Mouse (Mus musculus): ENCODE data around the gene Fyn.
A peak's percentile ranks its signal among the peaks of the same experiment; 100 is the strongest.

The Fyn gene

DNA sequence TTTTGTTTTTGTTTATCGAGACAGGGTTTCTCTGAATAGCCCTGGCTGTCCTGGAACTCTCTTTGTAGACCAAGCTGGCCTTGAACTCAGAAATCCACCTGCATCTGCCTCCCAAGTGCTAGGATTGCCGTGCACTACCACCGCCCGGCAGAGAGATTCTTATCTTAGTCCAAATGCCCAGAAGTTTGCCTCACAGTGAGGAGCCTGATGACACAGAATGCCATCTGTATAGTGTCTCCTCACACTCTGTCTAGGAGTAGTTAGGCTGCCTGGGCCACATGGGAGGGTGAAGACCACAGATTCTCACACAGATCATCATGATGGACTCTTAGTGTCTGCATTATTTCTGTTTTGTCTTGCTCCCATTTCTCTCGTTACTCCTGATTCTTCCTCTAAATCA, 140.1 kb downstream of the Fyn start:
- DNase-seq (ENCODE audit: low spot score): peak; percentile 42

DNA sequence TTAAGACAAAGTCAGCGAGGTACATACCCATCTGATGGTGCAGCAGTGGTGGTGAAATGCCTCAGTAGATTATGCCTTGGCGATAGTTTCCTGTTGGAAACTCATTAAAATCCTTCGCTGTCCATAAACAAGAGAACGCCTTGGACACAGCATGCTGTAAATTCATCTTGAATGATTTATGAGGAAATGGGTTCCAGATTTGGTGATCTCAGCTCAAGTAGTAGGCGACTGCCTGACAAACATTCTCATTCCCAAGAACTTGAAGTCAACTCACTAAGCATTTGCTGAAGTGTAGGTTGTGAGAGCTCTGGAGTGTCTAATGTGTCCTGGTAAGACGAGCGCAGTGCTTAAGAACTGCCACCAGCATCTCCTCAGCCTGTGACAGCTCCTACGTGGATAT, 141.3 kb downstream of the Fyn start:
- DNase-seq (ENCODE audit: low spot score): no peak

DNA sequence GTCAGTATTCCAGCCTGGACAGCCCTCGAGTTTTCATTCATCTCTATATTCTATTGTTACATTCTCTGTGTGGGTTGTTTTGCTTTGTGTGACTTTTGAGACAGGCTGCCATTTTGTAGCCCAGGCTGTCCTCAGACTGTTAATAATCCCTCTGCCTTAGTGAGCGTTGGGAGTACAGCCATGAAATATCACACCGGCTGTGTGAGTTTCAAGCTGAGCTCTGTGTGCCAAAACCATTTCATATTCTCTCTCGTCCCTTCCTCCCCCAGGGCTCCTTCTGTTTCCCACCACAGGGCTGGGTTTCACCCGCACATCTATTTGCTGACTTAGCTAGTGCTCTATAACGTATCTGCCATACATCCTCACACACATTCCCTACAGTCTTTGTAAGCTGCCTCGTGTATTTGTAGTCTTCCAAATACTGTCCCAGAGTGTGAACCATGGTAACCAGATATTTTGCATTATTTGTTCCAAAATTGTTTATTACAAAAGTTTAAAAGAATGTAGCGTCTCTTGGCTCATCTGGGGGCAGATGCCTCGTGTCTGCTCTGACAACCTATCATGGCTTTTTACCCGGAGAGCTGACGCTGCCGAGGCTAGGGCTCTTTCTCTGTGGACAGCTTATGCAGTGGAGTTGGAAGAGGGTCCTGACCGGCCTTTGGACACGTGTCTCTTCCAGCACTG, 144.1 kb downstream of the Fyn start:
- DNase-seq (ENCODE audit: low spot score): no peak

DNA sequence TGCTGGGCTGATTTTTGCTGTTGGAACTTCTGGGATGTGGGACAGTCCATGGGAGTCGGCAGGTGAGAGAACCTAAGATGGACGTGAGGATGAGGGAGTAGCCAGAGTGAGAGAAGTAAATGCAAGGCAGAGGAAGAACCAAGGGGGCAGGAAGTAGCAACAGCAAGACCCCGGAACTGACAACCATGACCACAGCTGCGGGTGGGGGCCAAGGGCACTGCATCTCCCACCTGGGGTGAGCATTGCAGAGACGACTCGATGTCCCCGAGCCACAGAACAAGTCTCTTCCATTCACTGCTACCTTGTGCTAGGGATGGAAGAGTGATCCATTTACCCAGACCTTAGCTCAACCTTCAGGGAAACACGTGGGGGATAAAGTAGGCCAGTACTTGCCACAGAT, 146.3 kb downstream of the Fyn start:
- no peak for DNase-seq (ENCODE audit: low spot score)

DNA sequence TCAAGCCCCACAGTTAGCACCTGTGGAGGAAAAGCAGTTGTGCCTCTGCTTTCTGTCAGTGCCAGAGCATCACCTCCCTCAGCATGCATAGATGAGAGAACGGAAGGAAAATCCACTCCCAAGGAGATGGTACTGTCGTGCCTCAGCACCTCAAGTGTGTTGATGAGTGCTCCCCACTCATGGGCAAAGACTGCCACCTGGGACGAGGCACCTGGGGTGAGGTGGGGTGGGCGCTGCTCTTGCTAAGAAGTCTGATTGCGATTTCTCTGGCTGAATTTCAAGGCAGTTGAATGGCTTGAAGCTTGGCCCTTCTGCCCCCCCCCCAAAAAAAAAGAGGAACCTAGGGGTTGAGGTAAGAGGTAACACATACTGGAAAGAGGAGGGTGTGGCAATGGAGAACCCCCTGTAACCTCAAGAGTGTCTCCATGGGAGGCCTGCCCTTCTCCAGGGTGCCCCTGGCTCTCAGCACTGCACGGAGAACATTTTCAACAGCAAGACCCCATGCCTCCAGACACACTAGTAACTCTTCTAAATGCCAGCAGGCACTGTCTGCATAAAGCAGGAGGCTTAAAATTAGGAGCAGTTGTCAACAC, 148.0 kb downstream of the Fyn start:
- DNase-seq (ENCODE audit: low spot score): no peak

DNA sequence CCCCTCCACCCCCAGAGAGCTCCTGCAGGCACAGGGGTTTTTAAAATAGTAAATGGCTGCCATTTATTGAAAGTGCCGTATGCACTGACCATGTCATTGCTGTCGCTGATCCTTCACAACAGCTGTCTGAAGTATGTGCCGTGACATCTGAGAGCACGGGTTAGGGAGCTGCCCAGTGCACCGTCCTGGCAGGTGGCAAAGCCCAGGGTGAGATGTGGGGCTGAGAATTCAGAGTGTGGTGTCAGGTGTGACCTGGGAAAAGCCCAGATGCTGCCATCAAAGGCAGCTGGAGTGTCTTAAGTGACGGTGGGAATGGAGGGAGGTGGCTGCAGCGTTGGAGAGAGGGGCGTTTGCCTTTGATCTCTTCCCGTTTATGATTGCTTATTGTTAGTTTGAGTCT, 148.7 kb downstream of the Fyn start:
- DNase-seq (ENCODE audit: low spot score): no peak

DNA sequence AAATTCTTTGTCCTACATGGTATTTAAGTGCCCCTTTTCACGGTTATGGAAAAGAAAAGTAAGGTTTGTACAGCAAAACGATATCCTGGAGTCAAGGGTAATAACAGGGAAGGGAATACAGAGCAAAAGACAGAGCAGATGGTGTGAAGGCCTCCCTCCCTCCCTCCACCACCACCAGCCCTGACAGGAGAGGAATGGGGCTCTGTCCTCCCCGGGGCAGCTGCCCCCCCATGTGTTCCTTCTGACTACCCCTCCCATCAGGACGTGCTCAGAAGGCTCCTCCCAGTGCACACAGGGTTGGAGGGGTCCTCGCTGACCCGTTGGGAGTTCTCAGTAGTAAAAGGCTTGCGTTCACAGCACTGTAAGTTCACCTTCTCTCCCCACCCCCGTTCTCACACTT, 149.6 kb downstream of the Fyn start:
- no peak for DNase-seq (ENCODE audit: low spot score)

DNA sequence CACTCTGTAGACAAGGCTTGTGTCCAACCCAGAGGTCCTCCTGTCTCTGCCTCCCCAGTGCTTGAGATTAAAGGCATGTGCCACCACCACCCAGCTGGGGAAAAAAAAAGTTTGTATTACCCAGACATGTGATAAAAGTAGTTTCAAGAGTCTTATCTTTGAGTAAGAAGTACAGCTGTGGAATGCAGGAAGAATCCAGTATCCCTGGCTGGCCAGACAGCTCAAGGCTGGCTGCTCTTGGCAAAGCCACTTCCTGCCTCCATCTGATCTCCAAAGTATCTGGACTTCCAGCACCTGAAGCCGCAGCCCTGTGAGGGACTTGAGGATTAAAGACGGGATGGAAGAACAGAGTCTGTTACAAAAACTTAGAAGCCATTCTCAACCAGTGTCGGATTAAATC, 150.2 kb downstream of the Fyn start:
- DNase-seq (ENCODE audit: low spot score): no peak

DNA sequence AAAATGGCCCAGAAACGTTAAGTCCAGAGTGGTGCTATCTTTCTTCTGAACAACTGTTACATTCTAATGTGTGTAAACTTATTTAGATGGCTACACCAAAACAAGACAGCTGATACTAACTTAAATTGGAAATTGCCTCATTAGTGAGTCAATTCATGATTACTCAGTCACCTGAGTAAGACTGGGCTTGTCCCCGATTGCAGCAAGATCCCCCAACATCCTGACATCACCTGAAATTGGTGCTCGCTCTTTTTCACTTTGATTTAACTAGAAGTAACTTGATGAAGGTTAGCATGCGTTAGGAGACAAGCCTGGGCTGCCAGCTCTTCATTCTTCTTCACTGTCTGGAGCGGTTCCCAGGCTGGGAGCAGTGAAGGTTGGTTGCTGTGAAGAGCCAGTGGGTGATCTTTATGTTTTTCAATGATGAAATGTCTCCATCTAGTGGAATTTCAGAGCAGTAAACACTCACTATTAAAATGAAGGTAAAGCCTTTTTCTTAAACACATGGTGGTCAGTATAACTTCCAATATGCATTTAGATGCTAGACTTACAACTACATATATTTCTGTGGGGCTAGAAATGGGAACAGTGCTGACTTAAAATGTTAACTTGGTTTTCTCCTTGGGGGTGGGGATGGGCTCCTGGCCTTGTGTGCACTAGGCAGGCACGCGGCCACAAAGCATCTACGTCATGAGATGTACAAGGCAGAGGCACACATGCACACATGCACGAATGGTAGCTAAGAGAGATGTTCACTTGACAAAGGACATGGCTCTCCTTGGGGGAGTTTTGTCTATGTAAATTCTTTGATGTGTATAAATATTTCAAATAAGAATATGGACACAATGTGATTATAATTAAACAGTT, 151.7 kb downstream of the Fyn start:
- DNase-seq (ENCODE audit: low spot score): peak; percentile 87

DNA sequence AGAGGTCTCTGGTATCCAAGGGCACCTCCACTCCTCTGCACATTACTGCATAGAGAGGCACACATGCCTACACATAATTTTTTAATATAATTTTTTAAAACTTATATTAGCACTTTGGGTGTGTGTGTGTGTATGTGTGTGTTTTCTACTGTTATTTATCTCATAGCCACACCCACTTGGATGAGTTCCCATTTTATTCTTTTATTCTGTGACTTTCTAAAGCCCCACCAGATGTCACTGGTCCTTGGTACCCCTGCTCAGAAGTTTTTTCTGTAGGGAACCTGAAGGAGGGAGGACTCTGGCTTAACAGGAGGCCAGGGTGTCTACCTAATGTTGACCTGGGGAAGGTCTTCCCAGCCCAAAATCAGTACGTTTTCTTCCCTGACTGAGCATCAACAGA, 152.7 kb downstream of the Fyn start:
- peak; percentile 31 for DNase-seq (ENCODE audit: low spot score)

DNA sequence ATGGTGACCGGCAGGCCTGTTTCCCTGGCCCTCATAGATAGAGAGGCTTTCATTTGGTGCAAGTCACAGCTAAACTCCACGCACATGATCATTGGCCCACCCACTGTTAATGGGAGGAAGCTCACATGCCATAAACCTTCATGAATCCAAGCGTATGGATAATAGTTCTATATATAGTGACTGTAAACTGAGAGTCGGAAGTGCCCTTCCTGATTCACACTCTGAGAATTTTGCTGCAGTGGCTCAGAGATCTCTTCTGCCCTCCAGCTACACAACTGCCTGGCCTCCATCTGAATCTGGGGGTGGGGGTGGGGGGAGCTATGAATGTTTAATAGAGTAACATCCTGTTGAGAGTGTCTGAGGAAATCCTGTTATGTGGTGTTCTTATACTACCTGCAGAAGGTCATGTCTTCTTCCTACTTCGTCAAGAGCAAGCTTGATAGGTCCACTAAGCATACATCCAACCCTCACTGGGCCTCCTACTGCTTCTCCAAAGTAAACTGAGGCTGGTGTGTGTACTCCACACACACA, 153.3 kb downstream of the Fyn start:
- no peak for DNase-seq (ENCODE audit: low spot score)

DNA sequence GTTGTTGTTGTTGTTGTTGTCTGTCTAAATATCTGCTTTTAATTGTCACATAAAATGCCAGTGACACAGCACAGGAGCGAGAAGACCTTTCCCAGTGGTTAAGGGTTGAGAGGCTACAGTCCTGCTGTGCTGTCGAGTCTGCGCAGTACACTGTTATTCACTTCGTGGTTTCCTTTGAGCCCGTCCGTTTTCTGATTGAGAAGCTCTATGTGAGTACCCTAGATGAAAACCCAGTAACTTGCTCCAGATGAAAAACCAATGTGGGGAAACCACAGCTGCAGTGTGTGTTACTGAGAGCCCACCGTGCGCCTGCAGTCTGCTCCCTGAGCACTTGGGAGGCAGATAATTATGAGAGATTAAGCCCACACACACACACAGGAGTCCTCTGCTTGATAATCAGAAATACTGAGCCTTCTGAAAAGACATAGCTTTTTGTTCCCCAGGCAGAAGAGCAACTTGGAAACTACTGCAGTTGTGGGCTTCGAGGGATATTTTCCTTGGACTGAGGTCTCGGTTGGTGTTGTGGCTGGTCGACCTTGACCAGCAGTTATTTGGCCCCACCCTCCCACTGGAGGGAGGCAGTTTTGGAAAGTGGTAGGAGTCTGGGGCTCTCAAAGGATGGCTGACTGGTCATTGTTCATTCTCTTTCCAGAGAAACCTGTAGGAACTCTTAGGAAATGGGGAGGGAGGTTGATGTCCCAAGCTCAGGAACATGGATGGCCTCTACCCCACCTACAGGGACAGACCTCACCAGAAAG, 154.4 kb downstream of the Fyn start:
- DNase-seq (ENCODE audit: low spot score): no peak

DNA sequence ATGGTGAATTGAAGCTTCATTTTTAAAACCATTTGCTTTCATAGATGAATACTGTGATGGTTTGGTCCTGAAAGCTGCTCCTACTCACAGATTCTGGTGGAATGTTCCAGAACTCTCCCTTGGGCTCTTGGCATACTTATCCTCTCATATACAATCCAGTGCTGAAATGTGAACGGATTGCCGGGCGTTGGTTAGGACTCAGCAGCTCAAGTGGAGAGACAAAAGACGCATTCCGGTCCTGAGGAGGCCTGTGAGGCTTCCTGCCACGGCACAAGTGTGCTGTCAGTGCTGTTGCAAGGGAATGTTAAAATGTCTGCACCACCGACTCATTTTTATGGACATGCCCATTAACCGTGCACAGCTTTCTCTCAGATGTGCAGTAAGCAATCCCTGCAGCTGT, 155.7 kb downstream of the Fyn start:
- DNase-seq (ENCODE audit: low spot score): no peak

DNA sequence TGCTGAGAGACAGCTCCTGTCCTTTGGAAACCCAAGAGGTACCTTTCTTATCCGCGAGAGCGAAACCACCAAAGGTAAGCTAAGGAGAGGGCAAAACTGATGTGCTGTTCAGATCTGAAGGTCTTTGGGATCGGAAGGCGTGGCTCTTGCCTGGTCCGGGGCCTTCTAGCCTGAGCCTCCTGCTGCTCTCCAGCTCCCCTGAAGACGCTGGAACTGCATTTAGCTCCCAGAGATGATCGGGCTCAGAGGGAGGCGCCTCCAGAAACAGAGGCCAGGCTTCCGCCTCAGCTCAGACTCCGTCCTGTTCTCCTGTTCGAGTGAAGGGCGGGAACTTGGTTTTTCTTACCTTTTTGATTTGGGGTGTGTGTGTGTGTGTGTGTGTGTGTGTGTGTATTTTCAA, 156.8 kb downstream of the Fyn start:
- no peak for DNase-seq (ENCODE audit: low spot score)

DNA sequence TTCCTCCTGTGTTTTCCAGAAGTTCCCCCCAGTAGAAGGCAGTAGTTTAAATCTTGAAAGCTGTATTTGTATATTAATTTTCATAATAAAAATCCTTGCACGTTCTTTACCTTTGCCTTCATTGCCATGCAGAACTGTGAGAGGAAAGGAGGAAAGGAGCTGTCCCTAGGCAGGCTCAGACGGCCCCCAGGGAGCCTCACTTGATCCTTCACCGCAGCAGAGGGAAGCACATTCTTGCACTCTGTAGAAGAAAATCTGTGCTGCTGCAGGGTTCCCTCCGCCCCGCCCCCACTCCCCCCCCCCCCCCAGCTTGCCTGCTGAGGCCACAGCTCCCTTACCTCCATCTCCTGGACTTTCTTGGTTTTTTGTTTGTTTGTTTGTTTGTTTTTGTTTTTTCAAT, 158.5 kb downstream of the Fyn start:
- no peak for DNase-seq (ENCODE audit: low spot score)

DNA sequence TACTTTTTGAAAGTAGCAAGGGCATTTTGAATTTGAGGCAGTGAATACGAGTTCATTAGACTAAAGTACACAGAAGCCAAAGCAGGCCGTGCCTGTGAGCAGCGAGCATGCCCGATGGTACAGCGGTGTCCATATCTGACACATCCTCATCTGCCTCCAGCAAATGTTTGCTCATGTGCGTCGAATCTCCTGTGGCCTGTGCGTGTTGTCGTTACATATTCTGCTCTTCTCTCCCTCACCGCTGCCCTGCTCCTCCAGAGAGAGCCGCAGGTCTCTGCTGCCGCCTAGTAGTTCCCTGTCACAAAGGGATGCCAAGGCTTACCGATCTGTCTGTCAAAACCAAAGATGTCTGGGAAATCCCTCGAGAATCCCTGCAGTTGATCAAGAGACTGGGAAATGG, 160.5 kb downstream of the Fyn start:
- DNase-seq (ENCODE audit: low spot score): no peak

DNA sequence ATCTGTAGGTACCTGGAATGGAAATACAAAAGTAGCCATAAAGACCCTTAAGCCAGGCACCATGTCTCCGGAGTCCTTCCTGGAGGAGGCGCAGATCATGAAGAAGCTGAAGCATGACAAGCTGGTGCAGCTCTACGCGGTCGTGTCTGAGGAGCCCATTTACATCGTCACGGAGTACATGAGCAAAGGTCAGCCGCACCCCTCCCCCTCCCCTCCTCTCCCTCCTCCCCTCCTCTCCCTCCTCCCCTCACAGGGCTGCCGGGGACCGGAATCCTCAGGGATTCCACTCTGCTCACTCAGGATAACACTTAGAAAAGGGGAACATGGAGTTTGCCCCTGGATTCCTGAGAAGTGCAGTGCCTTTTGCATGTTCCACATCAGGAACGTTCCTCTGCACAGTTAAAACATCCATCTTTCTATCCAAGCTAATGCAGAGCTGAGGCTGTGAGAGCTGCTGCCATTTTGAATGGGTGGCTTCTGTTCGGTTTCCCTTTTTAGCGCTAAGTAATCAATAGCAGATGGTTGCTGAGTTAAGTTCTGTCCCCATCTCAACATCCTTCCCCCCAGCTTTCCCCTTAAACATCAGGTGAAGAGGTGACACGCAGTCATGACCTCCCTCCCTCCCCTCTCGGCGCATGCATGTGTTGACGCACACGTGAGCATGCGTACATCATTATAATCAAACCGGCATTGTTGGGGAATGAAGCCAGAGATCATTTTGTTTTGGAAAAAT, 163.5 kb downstream of the Fyn start:
- DNase-seq (ENCODE audit: low spot score): no peak

DNA sequence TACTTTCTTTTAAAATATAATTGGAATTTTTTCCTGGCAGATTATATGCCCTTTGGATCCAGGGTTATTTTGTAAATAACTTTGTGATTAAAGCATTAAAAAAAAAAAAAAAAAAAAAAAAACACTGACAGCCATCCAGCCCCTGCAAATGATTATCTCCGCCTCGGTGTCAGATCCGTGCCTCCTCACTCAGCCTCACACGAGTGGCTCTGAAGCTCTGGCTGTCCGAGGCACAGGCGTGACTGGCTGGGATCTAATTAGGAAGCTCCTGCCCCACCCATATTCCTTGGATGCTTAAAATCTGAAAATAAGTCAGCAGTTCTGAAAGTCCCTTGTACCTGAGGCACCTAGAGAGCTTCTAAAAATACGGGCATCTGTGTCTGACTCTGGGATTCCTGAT, 164.2 kb downstream of the Fyn start:
- DNase-seq (ENCODE audit: low spot score): peak; percentile 37

DNA sequence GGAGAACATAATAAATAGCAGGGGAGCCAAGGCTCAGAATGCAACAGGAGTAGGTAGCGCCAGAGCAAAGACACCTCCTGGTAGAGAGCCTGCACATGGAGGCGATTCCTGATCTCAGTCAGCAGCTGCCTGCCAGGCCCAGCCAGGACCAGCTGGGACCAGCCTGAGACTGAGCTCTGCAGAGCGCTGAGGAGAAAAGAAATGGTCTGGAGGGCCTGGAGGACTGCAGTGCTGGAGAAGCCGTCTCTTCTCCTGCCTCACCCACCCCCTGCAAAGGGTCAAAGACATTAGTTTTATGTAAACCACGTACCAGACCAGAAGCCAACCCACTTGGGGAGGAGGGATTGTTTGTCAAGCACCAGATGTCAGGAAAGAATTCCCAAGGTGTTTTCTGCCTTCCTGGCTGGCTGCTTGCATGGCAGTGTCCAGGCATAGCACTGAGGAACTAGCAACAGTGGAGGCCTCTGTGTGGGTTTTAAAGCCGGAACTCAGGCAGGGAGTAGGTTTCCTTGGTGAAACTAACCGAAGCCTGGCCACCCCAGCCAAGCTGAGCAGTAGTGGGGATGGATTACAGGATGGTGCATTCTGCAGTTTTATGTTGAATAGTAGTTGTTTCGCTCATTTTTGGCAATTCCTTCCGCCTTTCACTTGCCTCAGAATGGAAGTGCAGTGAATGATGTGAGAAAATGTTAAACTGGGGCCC, 165.8 kb downstream of the Fyn start:
- peak; percentile 77 for DNase-seq (ENCODE audit: low spot score)

DNA sequence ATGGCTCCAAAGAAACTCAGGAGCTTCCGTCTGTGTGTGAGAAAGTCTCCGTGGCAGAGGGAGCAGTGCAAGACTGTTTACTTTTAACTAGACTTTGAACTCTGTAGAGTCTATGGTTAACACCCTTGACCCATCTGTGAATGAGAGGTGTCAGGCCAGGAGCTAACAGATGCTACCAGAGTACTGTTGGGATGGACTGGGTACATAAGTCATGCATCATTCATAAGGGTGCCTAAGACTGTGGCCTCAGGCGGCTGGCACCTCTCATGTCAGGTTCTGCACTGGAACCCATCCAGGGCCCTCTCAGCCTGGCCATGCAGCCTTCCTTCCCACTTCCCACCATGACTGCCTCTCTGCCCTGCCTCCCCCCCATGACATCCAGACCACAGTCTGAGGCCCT, 166.7 kb downstream of the Fyn start:
- DNase-seq (ENCODE audit: low spot score): no peak

DNA sequence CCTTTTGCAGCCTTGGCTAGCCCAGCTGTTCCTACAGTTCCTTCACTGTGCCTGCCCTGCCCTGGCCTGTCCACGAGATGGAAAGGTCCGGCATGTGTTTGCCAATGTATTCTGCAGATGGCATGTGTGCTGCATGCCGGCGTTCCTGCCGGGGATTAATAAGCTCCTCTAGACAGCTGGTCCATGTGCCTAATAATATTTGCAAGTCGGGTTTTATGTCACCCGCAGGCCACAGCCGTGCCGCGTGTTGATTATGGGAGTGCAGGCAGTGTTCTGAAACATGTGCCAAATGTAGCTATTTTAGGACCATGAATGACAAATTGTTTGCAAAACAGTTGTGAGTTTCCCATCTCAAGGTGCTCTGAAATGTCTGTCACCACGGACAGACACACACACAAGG, 167.6 kb downstream of the Fyn start:
- DNase-seq (ENCODE audit: low spot score): no peak
